Mouse (Mus musculus): Measurements from ENCODE around the gene Aph1c.

Aph1c gene

GRCm38 (mm10) chr9:66834318-66835096, at the start of gene Aph1c:
Gene Aph1c (minus strand): TSS chr9:66834726.
- in situ Hi-C loops (cut with MboI, MseI) = no loop called here

- in situ Hi-C loops (cut with MboI, MseI) = no loop called here
These were observed 49.0 kb upstream of the Aph1c start for GRCm38 (mm10) chr9:66883500-66883899.

- in situ Hi-C loops (cut with MboI, MseI) = no loop called here
These were observed 47.9 kb upstream of the Aph1c start for GRCm38 (mm10) chr9:66882406-66882821.

- in situ Hi-C loops (cut with MboI, MseI) = no loop called here
These were observed 47.3 kb upstream of the Aph1c start for GRCm38 (mm10) chr9:66881858-66882257.

- in situ Hi-C loops (cut with MboI, MseI) = no loop called here
These were observed 46.2 kb upstream of the Aph1c start for GRCm38 (mm10) chr9:66880752-66881151.

- in situ Hi-C loops (cut with MboI, MseI) = no loop called here
These were observed 45.0 kb upstream of the Aph1c start for GRCm38 (mm10) chr9:66879486-66879885.

- in situ Hi-C loops (cut with MboI, MseI) = no loop called here
These were observed 44.4 kb upstream of the Aph1c start for GRCm38 (mm10) chr9:66878899-66879298.

- in situ Hi-C loops (cut with MboI, MseI) = no loop called here
These were observed 42.1 kb upstream of the Aph1c start for GRCm38 (mm10) chr9:66876577-66876976.

GRCm38 (mm10) chr9:66874297-66874696, 39.8 kb upstream of the Aph1c start:
- in situ Hi-C loops (cut with MboI, MseI) = loop anchor here (5.0 kb wide), 1 partner anchor 63 kb away; no protein-coding TSS in a partner anchor

- in situ Hi-C loops (cut with MboI, MseI) = loop anchor here (5.0 kb wide), 1 partner anchor 64 kb away; no protein-coding TSS in a partner anchor
These were observed 39.0 kb upstream of the Aph1c start for GRCm38 (mm10) chr9:66873531-66873930.

- in situ Hi-C loops (cut with MboI, MseI) = loop anchor here (5.0 kb wide), 1 partner anchor 64 kb away; no protein-coding TSS in a partner anchor
These were observed 38.5 kb upstream of the Aph1c start for GRCm38 (mm10) chr9:66873009-66873408.

GRCm38 (mm10) chr9:66872015-66872727, 37.6 kb upstream of the Aph1c start:
- in situ Hi-C loops (cut with MboI, MseI) = loop anchor here (5.0 kb wide), 1 partner anchor 65 kb away; no protein-coding TSS in a partner anchor

GRCm38 (mm10) chr9:66864708-66865107, 30.2 kb upstream of the Aph1c start:
- in situ Hi-C loops (cut with MboI, MseI) = no loop called here

- in situ Hi-C loops (cut with MboI, MseI) = no loop called here
These were observed 28.9 kb upstream of the Aph1c start for GRCm38 (mm10) chr9:66863456-66863855.

GRCm38 (mm10) chr9:66862202-66862601, 27.7 kb upstream of the Aph1c start:
- in situ Hi-C loops (cut with MboI, MseI) = no loop called here

GRCm38 (mm10) chr9:66861104-66861767, 26.7 kb upstream of the Aph1c start:
- in situ Hi-C loops (cut with MboI, MseI) = no loop called here

- in situ Hi-C loops (cut with MboI, MseI) = no loop called here
These were observed 25.0 kb upstream of the Aph1c start for GRCm38 (mm10) chr9:66859523-66859922.

- in situ Hi-C loops (cut with MboI, MseI) = no loop called here
These were observed 21.3 kb upstream of the Aph1c start for GRCm38 (mm10) chr9:66855865-66856264.

- in situ Hi-C loops (cut with MboI, MseI) = no loop called here
These were observed 18.1 kb upstream of the Aph1c start for GRCm38 (mm10) chr9:66852592-66852991.

GRCm38 (mm10) chr9:66850966-66851365, 16.4 kb upstream of the Aph1c start:
- in situ Hi-C loops (cut with MboI, MseI) = no loop called here

- in situ Hi-C loops (cut with MboI, MseI) = no loop called here
These were observed 12.3 kb upstream of the Aph1c start for GRCm38 (mm10) chr9:66846822-66847221.

GRCm38 (mm10) chr9:66835097-66835480, 563 bp upstream of the Aph1c start:
- in situ Hi-C loops (cut with MboI, MseI) = no loop called here

Measured in T-helper 1 cell (primary cell).